Mouse (Mus musculus) heart, embryonic 16.5 days (tissue): ENCODE measurements around the gene Ror2. TPM values are rescaled to one million over a fixed set of nuclear protein-coding genes. Genes with fewer than 3 reads are reported as not detected.

Experiments
- ATAC-seq: fragments of 200-750 bp; cut with Nextera tagmentation; replicated peaks from 2 replicates; pipeline ENCODE4 v1.8.0; 2017; ENCODE audit warnings: moderate number of reproducible peaks; ENCODE audit not compliant: insufficient read depth, low FRiP score; ENCODE audit errors: extremely low read depth
- H3K27ac ChIP-seq: fragments of 300-500 bp; sonication (generic); 2 replicates; pipeline ENCODE4 v1.5.1; 2014; ENCODE audit warnings: mild to moderate bottlenecking, low read length, control low read depth, moderate library complexity
- H3K27me3 ChIP-seq: fragments of 300-500 bp; sonication (generic); 2 replicates; pipeline ENCODE4 v1.6.1; 2014; ENCODE audit warnings: low read length, mixed read lengths; ENCODE audit not compliant: control insufficient read depth, insufficient read depth
- H3K36me3 ChIP-seq: fragments of 300-500 bp; sonication (generic); 2 replicates; pipeline ENCODE4 v1.6.1; 2014; ENCODE audit not compliant: control insufficient read depth, insufficient read depth
- H3K4me1 ChIP-seq: fragments of 300-500 bp; sonication (generic); 2 replicates; pipeline ENCODE4 v1.6.1; 2014; ENCODE audit warnings: low read length, mixed read lengths; ENCODE audit not compliant: control insufficient read depth, insufficient read depth
- H3K4me2 ChIP-seq: fragments of 300-500 bp; sonication (generic); 2 replicates; pipeline ENCODE4 v1.6.1; 2014; ENCODE audit warnings: low read depth, mild to moderate bottlenecking, control low read depth, low read length
- H3K4me3 ChIP-seq: fragments of 300-500 bp; sonication (generic); 2 replicates; pipeline ENCODE4 v1.5.1; 2014; ENCODE audit warnings: mild to moderate bottlenecking, control low read depth, low read length
- H3K9ac ChIP-seq: fragments of 300-500 bp; sonication (generic); 2 replicates; pipeline ENCODE4 v1.6.1; 2014; ENCODE audit warnings: low read length, control low read depth
- H3K9me3 ChIP-seq: fragments of 300-500 bp; sonication (generic); replicated peaks from 2 replicates; pipeline ENCODE4 v1.6.1; 2016; ENCODE audit warnings: low read length; ENCODE audit not compliant: control insufficient read depth
- WGBS: fragments of 180-500 bp; shearing (Covaris S2); extraction: QIAGEN DNeasy Blood & Tissue Kit; methylation state at CpG from one replicate; pipeline ENCODE4 v1.1.7; 2014; 5-methylcytosine and 5-hydroxymethylcytosine counted together
- polyA plus RNA-seq: library from polyadenylated mRNA; unstranded; fragments of >200 nt; fragmentation: Nextera tagmentation; extraction: Ambion mirVana; gene quantifications from 2 replicates; pipeline ENCODE4 v1.2.1, GENCODE M21; 2015

Gene Ror2
- polyA plus RNA-seq, 1 experiment from 2014 or later: 13.5 TPM

DNA sequence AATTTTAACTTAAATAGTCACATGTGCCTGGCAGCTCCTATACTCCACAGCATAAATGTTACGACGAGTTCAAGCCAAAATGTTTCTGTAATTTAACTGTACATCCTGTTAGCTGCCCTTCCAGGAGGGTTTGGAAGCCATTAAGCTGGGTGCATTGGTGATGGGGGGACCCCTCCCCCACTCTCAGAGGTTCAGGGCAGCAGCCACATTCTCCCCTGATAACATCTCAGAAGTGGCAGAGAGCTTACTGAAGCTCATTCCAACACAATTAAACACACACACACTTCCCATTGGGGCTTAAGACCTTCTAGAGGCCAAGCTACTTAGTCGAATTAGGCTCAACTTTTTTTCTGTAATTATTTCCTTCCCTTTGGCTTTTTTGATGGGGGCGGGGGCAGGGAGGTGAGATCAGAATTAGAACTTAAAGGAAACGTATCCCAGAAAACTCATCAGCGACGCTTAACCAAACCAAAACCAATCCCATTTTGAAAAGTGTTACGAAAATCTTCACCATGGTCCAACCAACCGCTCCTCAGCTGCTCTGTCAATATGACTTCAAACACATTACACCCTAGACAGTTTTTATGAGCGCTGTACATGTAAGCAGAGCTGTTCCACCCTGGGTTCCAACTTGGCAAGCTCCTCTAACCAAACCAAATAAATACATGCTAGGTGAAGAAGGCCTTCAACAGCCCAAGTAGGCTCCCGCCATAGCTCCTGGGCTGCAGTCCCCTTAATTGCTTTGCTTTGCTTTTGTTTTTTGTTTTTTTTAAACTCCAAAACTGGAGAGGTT, 4.1 kb downstream of the Ror2 start:
- no peak overlapping the region for H3K9ac ChIP-seq
- no peak overlapping the region for H3K4me3 ChIP-seq

DNA sequence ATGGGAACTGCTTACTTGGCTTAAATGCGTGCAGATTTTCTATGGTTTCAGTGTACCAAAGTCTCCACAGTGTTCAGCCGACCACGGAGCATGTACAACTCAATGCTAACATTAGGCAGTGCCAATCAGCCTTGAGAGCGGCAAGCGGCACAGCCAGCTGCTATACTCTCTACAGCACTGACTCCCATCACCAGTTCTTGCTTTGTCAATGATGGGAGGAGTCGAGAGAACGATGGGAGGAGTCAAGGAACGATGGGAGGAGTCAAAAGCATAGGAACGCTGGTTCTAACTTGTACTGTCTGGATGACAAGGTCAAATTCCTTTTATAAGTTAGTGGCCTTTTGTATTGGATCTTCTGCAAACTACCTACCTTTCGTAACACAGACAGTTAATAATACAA, 7.0 kb downstream of the Ror2 start:
- no peak overlapping the region for H3K4me3 ChIP-seq
- peaks cover 73% of the 10 kb centered on the region for H3K4me1 ChIP-seq
- H3K9me3 ChIP-seq: no peaks in the 10 kb centered on the region
- 0 out of 2 replicates have a peak overlapping the region, but pooled peaks have one; percentile 16 for H3K27ac ChIP-seq
- H3K36me3 ChIP-seq: no peaks in the 10 kb centered on the region
- no peaks in the 10 kb centered on the region for H3K27me3 ChIP-seq
- H3K4me2 ChIP-seq: no peak overlapping the region
- ATAC-seq: no peak
- H3K9ac ChIP-seq: no peak overlapping the region
- 62% methylated on average over 10 of the region's 10 CpGs for WGBS

More for the DNA sequence above, 4.1 kb downstream of the Ror2 start:
- Histone ChIP-seq H3K4me1 (peaks cover 58% of the 10 kb centered on the region), H3K4me2 (peak overlapping the region; percentile 48), H3K36me3 (no peaks in the 10 kb centered on the region), H3K9me3 (no peaks in the 10 kb centered on the region), H3K27ac (peak overlapping the region; percentile 60), H3K27me3 (peaks cover 5% of the 10 kb centered on the region; the same call in 1 of the 2 replicates)
- no peak for ATAC-seq
- WGBS: 44% methylated on average over 11 of the region's 11 CpGs

DNA sequence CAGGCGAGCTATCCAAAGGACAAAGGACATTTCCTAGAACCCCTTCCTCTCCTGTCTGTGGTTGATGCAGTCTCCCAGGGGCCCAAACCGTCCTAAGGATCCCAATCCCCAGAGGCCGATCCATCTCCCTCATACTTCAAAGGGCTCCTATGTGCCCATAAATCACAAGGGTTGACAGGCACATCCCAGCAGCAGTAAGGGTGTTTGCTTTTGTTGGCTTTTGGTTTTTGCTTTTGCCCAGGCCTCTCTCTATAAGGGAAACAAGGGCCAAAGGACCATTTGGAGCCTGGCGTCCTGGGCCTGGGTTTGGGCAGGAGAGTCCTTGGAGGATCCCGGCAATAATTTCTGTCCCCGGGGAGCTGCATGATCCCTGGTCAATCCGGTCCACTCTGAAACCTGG, 9.5 kb downstream of the Ror2 start:
- peak overlapping the region; percentile 64 for H3K27ac ChIP-seq
- H3K9me3 ChIP-seq: no peaks in the 10 kb centered on the region
- WGBS: 62% methylated on average over 7 of the region's 7 CpGs
- H3K4me1 ChIP-seq: peaks cover 67% of the 10 kb centered on the region
- H3K4me3 ChIP-seq: no peak overlapping the region
- H3K9ac ChIP-seq: peak overlapping the region; percentile 40
- H3K27me3 ChIP-seq: no peaks in the 10 kb centered on the region
- ATAC-seq: no peak
- no peaks in the 10 kb centered on the region for H3K36me3 ChIP-seq
- H3K4me2 ChIP-seq: no peak overlapping the region

DNA sequence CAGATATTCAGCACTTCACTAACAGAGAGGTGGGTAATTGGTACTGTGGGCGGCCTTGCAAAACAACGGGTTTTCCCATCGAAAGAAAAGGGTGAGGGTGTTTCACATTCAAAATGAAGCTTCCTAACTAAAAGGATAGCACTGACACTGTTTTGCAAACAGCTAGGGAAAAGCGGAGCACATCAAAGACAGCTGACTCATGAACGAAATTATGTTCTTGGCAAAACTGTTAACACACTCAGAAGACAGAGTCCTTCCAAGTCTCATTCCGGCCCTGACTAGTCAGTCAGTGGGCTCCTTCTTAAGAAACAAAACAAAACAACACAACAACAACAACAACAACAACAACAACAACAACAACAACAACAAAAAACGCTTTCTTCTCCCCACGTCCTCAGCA, 10.1 kb downstream of the Ror2 start:
- no peaks in the 10 kb centered on the region for H3K27me3 ChIP-seq
- peaks cover 65% of the 10 kb centered on the region for H3K4me1 ChIP-seq
- WGBS: 54% methylated on average over 8 of the region's 8 CpGs
- H3K36me3 ChIP-seq: no peaks in the 10 kb centered on the region
- H3K27ac ChIP-seq: no peak overlapping the region
- H3K9ac ChIP-seq: no peak overlapping the region
- no peaks in the 10 kb centered on the region for H3K9me3 ChIP-seq
- no peak overlapping the region for H3K4me3 ChIP-seq
- H3K4me2 ChIP-seq: no peak overlapping the region
- ATAC-seq: no peak

DNA sequence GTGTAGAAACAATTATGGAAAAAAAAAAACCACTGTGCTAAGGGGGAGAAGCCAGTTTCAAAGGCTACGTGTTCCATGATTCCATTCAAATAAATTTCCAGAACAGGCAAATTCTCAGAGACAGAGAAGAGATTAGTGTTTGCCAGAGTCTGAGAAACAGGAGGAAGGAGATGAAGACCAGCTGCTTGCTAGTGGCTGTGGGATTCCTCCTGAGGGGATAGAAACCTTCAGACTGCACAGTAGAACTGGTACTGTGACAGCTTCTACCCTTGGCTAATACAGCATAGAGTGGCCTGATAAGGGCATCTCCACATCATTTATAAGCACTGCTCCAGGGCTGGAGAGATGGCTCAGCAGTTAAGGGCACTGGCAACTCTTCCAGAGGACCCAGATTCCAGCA, 11.2 kb downstream of the Ror2 start:
- Histone ChIP-seq H3K4me1 (peaks cover 70% of the 10 kb centered on the region), H3K4me3 (no peak overlapping the region), H3K36me3 (no peaks in the 10 kb centered on the region), H3K9ac (no peak overlapping the region), H3K27ac (peak overlapping the region; percentile 41), H3K9me3 (no peaks in the 10 kb centered on the region), H3K27me3 (no peaks in the 10 kb centered on the region), H3K4me2 (no peak overlapping the region)
- ATAC-seq: no peak
- 68% methylated on average over 1 of the region's 1 CpGs for WGBS

DNA sequence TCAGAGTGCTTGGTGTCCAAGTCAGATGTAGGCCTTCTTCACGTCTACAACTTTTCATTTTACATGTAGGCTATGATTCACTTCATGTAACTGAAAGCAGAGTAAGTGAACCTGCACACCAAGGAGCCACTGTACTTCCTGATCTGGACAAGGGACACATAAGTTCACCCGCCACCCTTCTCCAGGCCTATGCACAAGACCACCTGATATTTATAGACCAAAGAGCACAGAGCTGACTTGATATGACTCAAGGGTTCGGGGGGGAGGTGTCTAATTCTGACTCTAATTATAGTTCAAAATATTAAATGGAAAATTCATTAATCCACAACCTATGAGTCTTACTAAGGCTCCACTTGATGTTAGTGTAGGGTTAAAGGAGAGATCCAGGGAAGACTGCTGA, 14.3 kb downstream of the Ror2 start:
- Histone ChIP-seq H3K4me1 (peaks cover 56% of the 10 kb centered on the region), H3K36me3 (no peaks in the 10 kb centered on the region), H3K9me3 (no peaks in the 10 kb centered on the region), H3K27ac (peak overlapping the region; percentile 82), H3K4me2 (peak overlapping the region; percentile 34; the same call in 1 of the 2 replicates), H3K27me3 (no peaks in the 10 kb centered on the region), H3K9ac (no peak overlapping the region), H3K4me3 (no peak overlapping the region)
- 52% methylated on average over 3 of the region's 3 CpGs for WGBS
- peak; percentile 56; the same call in 1 of the 2 replicates for ATAC-seq

DNA sequence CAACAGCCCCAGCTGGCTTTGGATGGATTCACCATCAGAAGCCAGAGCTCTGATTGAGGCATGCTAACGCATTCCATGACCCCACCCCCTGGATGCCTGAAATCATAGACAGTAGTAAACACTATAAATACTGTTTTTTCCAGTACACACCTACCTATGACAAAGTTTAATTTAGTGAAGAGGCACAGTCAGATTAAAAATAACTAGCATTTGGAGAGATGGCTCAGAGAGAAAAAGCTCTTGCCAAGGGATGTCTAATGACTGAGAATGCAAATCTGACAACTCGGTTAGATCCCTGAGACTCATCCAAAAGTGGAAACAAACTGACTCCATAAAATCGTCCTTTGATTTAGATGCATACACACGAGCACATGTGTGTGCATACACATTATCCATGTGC, 15.4 kb downstream of the Ror2 start:
- H3K4me2 ChIP-seq: no peak overlapping the region
- no peak overlapping the region for H3K4me3 ChIP-seq
- ATAC-seq: no peak
- H3K27ac ChIP-seq: no peak overlapping the region
- no peaks in the 10 kb centered on the region for H3K36me3 ChIP-seq
- no peak overlapping the region for H3K9ac ChIP-seq
- H3K27me3 ChIP-seq: no peaks in the 10 kb centered on the region
- no peaks in the 10 kb centered on the region for H3K9me3 ChIP-seq
- peaks cover 52% of the 10 kb centered on the region for H3K4me1 ChIP-seq
- 68% methylated on average over 4 of the region's 4 CpGs for WGBS

DNA sequence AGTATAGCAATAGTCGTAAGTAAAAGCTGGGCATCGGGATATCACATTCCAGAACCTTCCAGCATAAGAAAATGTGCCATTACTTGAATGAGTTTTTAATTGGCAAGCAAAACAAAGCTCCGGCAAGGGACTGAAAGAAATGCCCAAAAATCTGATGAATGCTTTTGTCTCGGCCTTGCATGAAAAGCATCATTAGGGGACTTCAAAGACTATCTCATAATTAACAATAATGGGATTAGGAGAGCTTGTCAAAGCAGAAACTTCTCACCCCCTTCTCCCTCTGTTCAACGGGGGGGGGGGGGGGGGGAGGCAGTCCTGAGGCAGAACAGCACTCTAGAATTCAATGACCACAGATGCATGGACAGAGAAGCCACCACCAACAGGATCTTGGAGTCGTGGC, 17.4 kb downstream of the Ror2 start:
- no peaks in the 10 kb centered on the region for H3K36me3 ChIP-seq
- H3K9me3 ChIP-seq: no peaks in the 10 kb centered on the region
- no peak overlapping the region for H3K4me2 ChIP-seq
- no peak overlapping the region for H3K27ac ChIP-seq
- H3K27me3 ChIP-seq: no peaks in the 10 kb centered on the region
- peaks cover 43% of the 10 kb centered on the region for H3K4me1 ChIP-seq
- H3K9ac ChIP-seq: no peak overlapping the region
- ATAC-seq: no peak
- 61% methylated on average over 6 of the region's 6 CpGs for WGBS
- H3K4me3 ChIP-seq: no peak overlapping the region

DNA sequence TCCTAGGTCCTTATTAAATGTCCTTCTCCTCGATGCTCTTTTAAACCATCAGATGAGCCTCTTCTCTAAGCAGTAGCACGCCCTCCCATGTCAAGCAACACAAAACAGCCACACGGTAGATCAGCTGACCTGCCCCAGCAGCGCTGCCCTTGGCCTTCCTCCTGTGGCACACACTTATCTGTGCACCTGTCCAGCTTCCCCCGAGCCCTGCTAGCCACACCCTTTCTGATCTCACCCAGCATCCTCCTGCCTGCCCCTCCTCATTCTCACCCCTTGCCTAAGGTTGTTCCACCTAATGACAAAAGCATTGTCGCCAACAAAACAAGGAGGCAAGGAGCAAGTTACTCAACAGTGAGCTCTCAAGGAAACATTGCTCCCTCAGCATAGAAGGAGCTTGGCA, 18.1 kb downstream of the Ror2 start:
- Histone ChIP-seq H3K4me1 (peaks cover 50% of the 10 kb centered on the region), H3K27ac (no peak overlapping the region)
- WGBS: 40% methylated on average over 6 of the region's 6 CpGs

More for the DNA sequence above, 18.1 kb downstream of the Ror2 start:
- no peak overlapping the region for H3K4me2 ChIP-seq
- no peaks in the 10 kb centered on the region for H3K36me3 ChIP-seq
- no peak for ATAC-seq
- H3K9ac ChIP-seq: no peak overlapping the region
- H3K4me3 ChIP-seq: no peak overlapping the region
- H3K27me3 ChIP-seq: no peaks in the 10 kb centered on the region
- H3K9me3 ChIP-seq: no peaks in the 10 kb centered on the region
